Mouse (Mus musculus): ENCODE data around the gene Ciao2a.

Gene Ciao2a

GRCm38 (mm10) chr9:66120106-66120505, 6.3 kb upstream of the Ciao2a start:
- DNase-seq (ENCODE audit: low read depth, low spot score) = no peak

- no peak for DNase-seq (ENCODE audit: low read depth, low spot score)
Observed at GRCm38 (mm10) chr9:66120945-66121344, 5.5 kb upstream of the Ciao2a start.

GRCm38 (mm10) chr9:66121421-66121820, 5.0 kb upstream of the Ciao2a start:
- no peak for DNase-seq (ENCODE audit: low read depth, low spot score)

GRCm38 (mm10) chr9:66123648-66124047, 2.8 kb upstream of the Ciao2a start:
- no peak for DNase-seq (ENCODE audit: low read depth, low spot score)

DNA sequence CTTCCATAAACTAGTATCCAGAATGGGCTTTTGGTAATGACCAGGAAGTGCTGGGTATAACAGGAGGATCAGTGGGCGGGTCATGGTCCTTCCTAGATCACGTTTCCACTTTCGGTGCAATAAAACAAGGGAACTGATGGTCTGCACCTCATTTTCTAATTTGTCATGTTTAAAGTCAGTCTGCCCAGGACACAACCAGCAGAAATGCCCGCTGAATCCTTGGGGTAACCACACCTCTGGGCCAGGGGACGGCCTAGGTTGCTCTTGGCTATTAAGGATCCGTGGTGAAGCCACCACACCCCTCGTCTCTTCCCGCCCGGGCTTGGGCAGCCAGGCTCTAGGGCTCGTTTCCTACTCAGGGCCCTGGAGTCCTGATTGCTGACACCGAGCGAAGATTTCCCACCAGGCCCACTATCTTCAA, 2.3 kb upstream of the Ciao2a start:
- DNase-seq (ENCODE audit: low read depth, low spot score) = no peak

DNA sequence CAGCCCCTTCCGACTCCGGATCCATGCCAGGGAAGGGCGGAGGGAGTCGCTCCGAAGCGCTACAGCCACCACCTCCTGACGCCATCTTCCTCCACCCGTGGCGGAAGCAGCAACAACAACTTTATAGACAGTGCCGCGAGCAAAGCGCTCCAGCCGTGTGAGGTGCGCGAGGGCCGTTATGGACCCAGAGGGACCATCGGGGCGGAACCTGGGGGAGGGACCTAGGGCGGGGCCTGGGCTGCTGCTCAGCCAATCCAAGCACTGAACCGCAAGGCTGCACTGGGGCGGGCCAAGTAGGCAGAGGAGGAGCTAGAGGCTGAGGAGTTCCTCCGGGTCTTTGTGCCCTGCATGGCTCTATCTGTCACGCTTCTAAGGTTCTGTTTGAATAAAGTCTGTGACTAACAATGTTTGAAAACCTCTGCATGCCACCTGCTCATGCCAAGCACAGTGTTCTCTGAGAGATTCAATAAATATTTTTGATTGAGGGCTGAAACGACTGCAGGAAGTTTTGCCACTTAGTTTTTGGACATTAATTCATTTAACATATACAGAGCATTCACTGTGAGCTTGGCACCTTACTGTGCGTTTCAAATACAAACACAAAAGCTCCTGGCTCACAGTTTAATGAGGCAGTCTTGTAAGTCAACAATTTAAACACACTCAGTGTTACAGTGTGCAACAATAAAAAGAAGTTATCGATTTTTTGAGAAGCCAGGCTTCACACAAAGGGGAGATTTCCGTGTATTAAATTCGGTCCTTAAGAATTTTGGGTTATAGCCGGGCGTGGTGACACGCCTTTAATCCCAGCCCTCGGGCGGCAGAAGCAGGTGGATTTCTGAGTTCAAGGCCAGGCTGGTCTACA, 1.5 kb upstream of the Ciao2a start:
- peak; percentile 94 for DNase-seq (ENCODE audit: low read depth, low spot score)

GRCm38 (mm10) chr9:66125543-66126455, 612 bp upstream of the Ciao2a start:
- no peak for DNase-seq (ENCODE audit: low read depth, low spot score)

- no peak for DNase-seq (ENCODE audit: low read depth, low spot score)
Observed at GRCm38 (mm10) chr9:66127193-66127546, 759 bp downstream of the Ciao2a start.

- no peak for DNase-seq (ENCODE audit: low read depth, low spot score)
Observed at GRCm38 (mm10) chr9:66127884-66128283, 1.5 kb downstream of the Ciao2a start.

DNA sequence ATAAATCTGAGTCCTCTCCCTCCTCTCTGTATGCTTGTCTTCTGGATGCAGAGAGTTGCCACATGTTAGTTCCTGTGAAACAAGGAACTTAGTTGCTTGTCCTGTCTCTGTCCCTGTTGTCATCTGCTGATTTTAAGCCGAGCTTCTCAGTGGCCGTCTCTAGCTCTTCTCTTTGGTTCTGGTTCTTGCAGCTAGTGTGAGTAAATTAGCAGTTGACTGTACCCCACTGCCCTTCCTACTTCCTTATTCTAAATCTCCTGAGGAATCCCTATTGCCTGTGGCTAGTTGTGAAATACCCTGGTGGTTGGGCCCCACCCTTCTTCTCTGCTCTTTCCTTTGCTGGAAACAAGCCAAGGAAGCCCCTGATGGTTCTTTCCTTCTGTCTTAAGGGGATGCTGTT, 5.1 kb downstream of the Ciao2a start:
- DNase-seq (ENCODE audit: low read depth, low spot score) = no peak

DNA sequence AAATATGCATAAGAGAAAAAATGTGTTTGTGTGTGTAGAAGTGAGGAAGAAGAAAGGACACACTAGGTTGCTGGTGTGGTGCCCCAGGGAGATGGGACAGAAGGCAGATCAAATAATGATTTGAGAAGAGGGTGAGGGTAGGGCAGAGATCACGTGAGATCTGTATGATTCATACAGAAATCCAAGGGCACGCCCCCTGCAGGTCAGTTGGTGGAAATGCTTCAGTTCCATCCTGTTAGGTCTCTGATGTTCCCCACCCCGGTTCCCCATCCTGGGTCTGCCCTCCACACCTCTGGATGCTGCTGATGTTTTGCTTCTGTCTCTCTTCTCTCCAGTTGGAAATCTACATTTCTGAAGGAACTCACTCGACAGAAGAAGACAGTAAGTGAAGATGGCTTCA, 9.6 kb downstream of the Ciao2a start:
- no peak for DNase-seq (ENCODE audit: low read depth, low spot score)

DNA sequence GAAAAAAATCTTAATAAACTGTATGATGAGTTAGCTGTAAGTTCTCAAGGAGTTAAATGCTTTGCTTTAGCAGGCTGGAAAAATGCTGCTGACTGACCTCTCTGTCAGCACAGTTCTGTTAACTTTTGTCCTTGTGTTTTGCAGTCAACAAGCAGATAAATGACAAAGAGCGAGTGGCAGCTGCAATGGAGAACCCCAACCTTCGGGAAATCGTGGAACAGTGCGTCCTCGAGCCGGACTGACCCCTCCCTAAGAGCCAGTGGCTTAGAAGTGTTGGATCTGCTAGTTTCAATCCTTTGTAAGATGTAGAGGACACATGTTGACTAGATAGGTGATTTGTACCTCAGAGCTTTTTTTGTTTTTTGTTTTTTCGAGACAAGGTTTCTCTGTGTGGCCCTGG, 11.8 kb downstream of the Ciao2a start:
- DNase-seq (ENCODE audit: low read depth, low spot score) = no peak

GRCm38 (mm10) chr9:66142265-66142664, 15.9 kb downstream of the Ciao2a start:
- DNase-seq (ENCODE audit: low read depth, low spot score) = no peak

DNA sequence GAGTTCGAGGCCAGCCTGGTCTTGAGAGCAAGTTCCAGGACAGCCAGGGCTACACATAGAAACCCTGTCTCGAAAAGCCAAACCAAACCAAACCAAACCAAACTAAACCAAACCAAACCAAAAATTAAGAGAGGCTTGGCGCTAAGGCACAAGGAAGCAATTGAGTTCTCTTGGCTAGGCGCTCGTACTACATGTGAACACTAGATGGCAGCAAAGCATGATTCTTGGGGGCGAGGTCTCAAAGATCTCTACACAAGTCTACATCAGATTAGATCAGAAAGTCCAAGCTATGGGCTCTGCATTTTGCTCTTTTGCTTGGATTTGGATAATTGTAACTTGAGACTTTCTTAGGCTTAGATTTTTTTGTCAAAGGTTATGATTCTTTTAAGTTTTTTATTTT, 17.8 kb downstream of the Ciao2a start:
- DNase-seq (ENCODE audit: low read depth, low spot score) = peak; percentile 61

GRCm38 (mm10) chr9:66146141-66146540, 19.7 kb downstream of the Ciao2a start:
- no peak for DNase-seq (ENCODE audit: low read depth, low spot score)

DNA sequence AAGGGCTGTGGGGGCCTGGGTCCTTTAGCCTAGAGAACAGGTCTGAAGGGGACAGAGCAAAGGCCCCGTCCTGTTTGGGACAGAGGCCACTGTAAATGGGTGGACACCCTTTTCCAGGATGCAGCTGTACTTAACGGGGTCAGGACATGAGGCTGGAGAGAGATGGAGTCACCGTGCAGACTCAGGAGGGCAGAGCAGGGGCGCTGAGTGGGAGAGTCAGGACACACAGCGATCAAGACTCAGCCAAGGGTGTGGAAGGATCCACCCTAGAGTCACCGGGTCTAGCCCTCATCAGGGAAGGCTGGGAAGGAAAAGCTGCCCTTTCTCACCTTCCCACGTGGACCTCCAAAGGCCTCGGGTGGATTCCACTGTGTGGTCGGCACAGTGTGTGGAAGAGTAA, 25.6 kb downstream of the Ciao2a start:
- no peak for DNase-seq (ENCODE audit: low read depth, low spot score)

DNA sequence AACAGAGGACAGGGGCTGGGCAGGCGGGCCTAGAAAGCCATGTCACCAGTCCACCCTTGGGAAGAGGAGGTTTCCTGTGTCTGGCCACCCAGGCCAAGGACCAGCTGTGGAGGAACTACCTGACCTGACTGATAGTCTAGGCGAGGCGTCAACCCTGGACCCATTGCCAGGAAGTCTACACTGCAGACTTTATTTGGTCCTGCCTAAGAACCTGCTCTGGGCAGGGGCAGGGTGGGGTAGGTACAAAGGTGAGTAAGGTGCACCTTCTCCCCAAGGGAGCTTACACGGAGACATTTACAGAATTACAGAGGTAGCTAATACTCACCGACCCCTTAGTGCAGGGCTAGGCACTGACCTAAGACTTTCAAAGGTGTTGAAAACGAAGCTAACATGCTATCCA, 27.2 kb downstream of the Ciao2a start:
- DNase-seq (ENCODE audit: low read depth, low spot score) = no peak

GRCm38 (mm10) chr9:66154013-66154412, 27.6 kb downstream of the Ciao2a start:
- DNase-seq (ENCODE audit: low read depth, low spot score) = no peak

- DNase-seq (ENCODE audit: low read depth, low spot score) = no peak
Observed at GRCm38 (mm10) chr9:66155534-66155933, 29.1 kb downstream of the Ciao2a start.

GRCm38 (mm10) chr9:66157958-66158830, 31.8 kb downstream of the Ciao2a start, which contains the start of gene Dapk2:
TSS of gene Dapk2 (plus strand) at chr9:66158223.
- DNase-seq (ENCODE audit: low read depth, low spot score) = no peak

GRCm38 (mm10) chr9:66158885-66159430, 32.5 kb downstream of the Ciao2a start:
- no peak for DNase-seq (ENCODE audit: low read depth, low spot score)

All from telencephalon, adult 2 months (tissue).